Mouse (Mus musculus): ENCODE measurements around the gene Thbs3. TPM values are rescaled to one million over a fixed set of nuclear protein-coding genes. Genes with fewer than 3 reads are reported as not detected.

The Thbs3 gene
- polyA plus RNA-seq, 1 experiment, result 139 TPM

- no peak overlapping the region for H3K4me3 ChIP-seq (replicated peaks; ENCODE audit: extremely low read depth, low read depth, low read length)
- TF ChIP-seq POLR2A (IDR thresholded peaks at IDR 0.05; ENCODE audit: borderline replicate concordance, extremely low read depth, low read depth, low read length) (no peak), CTCF (IDR thresholded peaks at IDR 0.05; ENCODE audit: insufficient read depth, low read length) (no peak)
- peaks cover 14% of the 10 kb centered on the region for H3K4me1 ChIP-seq (ENCODE audit: control insufficient read depth, insufficient read depth, low read length)
- no peak for DNase-seq
- 91% methylated on average over 27 of the region's 27 CpGs for WGBS
Measured at GRCm38 (mm10) chr3:89181749-89182500, 33.1 kb upstream of the Thbs3 start.

- Histone ChIP-seq H3K4me3 (replicated peaks; ENCODE audit: extremely low read depth, low read depth, low read length) (no peak overlapping the region), H3K4me1 (ENCODE audit: control insufficient read depth, insufficient read depth, low read length) (peaks cover 14% of the 10 kb centered on the region)
- WGBS, result 25% methylated on average over 7 of the region's 7 CpGs
- DNase-seq, result no peak
- no peak for TF ChIP-seq CTCF (IDR thresholded peaks at IDR 0.05; ENCODE audit: insufficient read depth, low read length)
- no peak for TF ChIP-seq POLR2A (IDR thresholded peaks at IDR 0.05; ENCODE audit: borderline replicate concordance, extremely low read depth, low read depth, low read length)
Measured at GRCm38 (mm10) chr3:89182531-89183057, 32.4 kb upstream of the Thbs3 start.

- WGBS, result 9% methylated on average over 39 of the region's 39 CpGs
- TF ChIP-seq CTCF (IDR thresholded peaks at IDR 0.05; ENCODE audit: insufficient read depth, low read length) (no peak), POLR2A (IDR thresholded peaks at IDR 0.05; ENCODE audit: borderline replicate concordance, extremely low read depth, low read depth, low read length) (peak; percentile 75; the same call in 1 of the 2 replicates)
- peak; percentile 75 for DNase-seq
- peaks cover 9% of the 10 kb centered on the region for H3K4me1 ChIP-seq (ENCODE audit: control insufficient read depth, insufficient read depth, low read length)
- peak within 1 kb of the TSS; percentile 86 for H3K4me3 ChIP-seq (replicated peaks; ENCODE audit: extremely low read depth, low read depth, low read length)
Measured at GRCm38 (mm10) chr3:89183058-89183958, 31.7 kb upstream of the Thbs3 start, which contains the start of gene Fam189b. Fam189b (plus strand) TSS chr3:89183143.

- Histone ChIP-seq H3K4me1 (ENCODE audit: control insufficient read depth, insufficient read depth, low read length) (peaks cover 7% of the 10 kb centered on the region; the same call in 1 of the 2 replicates), H3K4me3 (replicated peaks; ENCODE audit: extremely low read depth, low read depth, low read length) (no peak overlapping the region)
- TF ChIP-seq POLR2A (IDR thresholded peaks at IDR 0.05; ENCODE audit: borderline replicate concordance, extremely low read depth, low read depth, low read length) (no peak), CTCF (IDR thresholded peaks at IDR 0.05; ENCODE audit: insufficient read depth, low read length) (no peak)
- 81% methylated on average over 5 of the region's 6 CpGs for WGBS
- no peak for DNase-seq
Measured at GRCm38 (mm10) chr3:89183959-89184315, 31.0 kb upstream of the Thbs3 start.

GRCm38 (mm10) chr3:89187197-89187596 lies 27.8 kb upstream of the Thbs3 start:
- no peak for DNase-seq
- Histone ChIP-seq H3K4me3 (replicated peaks; ENCODE audit: extremely low read depth, low read depth, low read length) (no peak overlapping the region), H3K4me1 (ENCODE audit: control insufficient read depth, insufficient read depth, low read length) (peaks cover 7% of the 10 kb centered on the region; the same call in 1 of the 2 replicates)
- TF ChIP-seq CTCF (IDR thresholded peaks at IDR 0.05; ENCODE audit: insufficient read depth, low read length) (no peak), POLR2A (IDR thresholded peaks at IDR 0.05; ENCODE audit: borderline replicate concordance, extremely low read depth, low read depth, low read length) (no peak)
- 59% methylated on average over 21 of the region's 23 CpGs for WGBS

- 81% methylated on average over 18 of the region's 18 CpGs for WGBS
- DNase-seq, result no peak
- Histone ChIP-seq H3K4me3 (replicated peaks; ENCODE audit: extremely low read depth, low read depth, low read length) (no peak overlapping the region), H3K4me1 (ENCODE audit: control insufficient read depth, insufficient read depth, low read length) (0 out of 2 replicates have a peak, but pooled peaks cover 4% of the 10 kb centered on the region)
- TF ChIP-seq CTCF (IDR thresholded peaks at IDR 0.05; ENCODE audit: insufficient read depth, low read length) (no peak), POLR2A (IDR thresholded peaks at IDR 0.05; ENCODE audit: borderline replicate concordance, extremely low read depth, low read depth, low read length) (no peak)
Measured at GRCm38 (mm10) chr3:89187690-89188477, 27.1 kb upstream of the Thbs3 start.

GRCm38 (mm10) chr3:89188478-89188875 lies 26.5 kb upstream of the Thbs3 start:
- Histone ChIP-seq H3K4me3 (replicated peaks; ENCODE audit: extremely low read depth, low read depth, low read length) (no peak overlapping the region), H3K4me1 (ENCODE audit: control insufficient read depth, insufficient read depth, low read length) (0 out of 2 replicates have a peak, but pooled peaks cover 2% of the 10 kb centered on the region)
- 69% methylated on average over 12 of the region's 12 CpGs for WGBS
- no peak for TF ChIP-seq CTCF (IDR thresholded peaks at IDR 0.05; ENCODE audit: insufficient read depth, low read length)
- TF ChIP-seq POLR2A (IDR thresholded peaks at IDR 0.05; ENCODE audit: borderline replicate concordance, extremely low read depth, low read depth, low read length), result no peak
- DNase-seq, result no peak

- H3K4me1 ChIP-seq (ENCODE audit: control insufficient read depth, insufficient read depth, low read length), result no peaks in the 10 kb centered on the region
- no peak for DNase-seq
- 70% methylated on average over 8 of the region's 8 CpGs for WGBS
- no peak for TF ChIP-seq CTCF (IDR thresholded peaks at IDR 0.05; ENCODE audit: insufficient read depth, low read length)
- TF ChIP-seq POLR2A (IDR thresholded peaks at IDR 0.05; ENCODE audit: borderline replicate concordance, extremely low read depth, low read depth, low read length), result no peak
- H3K4me3 ChIP-seq (replicated peaks; ENCODE audit: extremely low read depth, low read depth, low read length), result no peak overlapping the region
Measured at GRCm38 (mm10) chr3:89190436-89190835, 24.5 kb upstream of the Thbs3 start.

Data from lung, adult 2 months (tissue).